Mouse (Mus musculus): ENCODE measurements around the gene Tprkb.

DNA sequence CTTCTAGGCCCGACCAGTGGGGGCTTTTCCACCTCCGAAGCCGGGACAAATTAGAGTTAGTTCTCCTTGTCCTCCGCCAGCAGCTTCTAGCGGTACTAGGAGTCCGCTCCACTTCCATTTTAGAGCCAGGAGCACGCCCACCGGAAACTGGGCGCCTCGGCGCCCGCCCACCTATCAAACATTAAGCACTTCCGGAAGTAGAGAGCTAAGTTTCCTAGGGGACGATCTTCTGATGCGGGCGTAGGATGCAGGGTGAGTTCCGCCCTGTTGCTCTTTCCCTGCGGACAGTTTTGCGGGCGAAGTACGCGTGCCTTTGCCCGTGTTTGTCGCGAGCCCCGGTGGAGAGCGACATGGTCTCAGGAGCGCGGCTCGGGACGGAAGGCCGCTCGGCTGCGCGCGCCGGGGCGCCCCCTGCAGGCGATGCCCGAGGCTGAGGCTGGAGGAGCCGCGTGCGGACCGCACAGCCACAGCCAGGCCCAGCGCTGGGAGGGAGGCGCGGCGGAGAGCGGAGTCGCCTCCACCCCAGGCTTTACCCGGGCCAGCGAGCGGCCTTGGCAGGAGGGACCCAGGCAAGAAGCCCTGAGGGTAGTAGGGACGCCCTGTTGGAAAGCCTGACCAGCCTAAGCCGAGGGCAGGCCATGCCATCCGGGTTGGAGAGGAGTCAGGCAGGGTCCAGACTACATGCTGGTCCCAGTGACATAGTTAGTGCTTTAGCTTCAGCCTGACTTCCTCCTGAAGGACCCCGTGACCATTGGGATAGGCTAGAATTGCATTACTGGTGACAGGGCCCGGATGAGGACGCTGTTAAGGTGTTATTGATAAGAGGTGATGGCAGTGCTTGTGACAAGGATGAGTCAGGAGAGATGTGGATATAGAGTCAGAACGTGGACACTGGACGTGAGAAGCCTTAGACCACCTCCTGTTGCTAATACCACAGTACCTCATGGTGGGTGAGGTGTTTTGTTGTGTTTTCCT is 4.2 kb downstream of the Tprkb start, which contains the start of gene Nat8f1:
- TF ChIP-seq CTCF (IDR thresholded peaks at IDR 0.05; ENCODE audit: extremely low read depth, insufficient read depth, low read length) (0 out of 2 replicates have a peak, but pooled peaks have one; percentile 12), POLR2A (IDR thresholded peaks at IDR 0.05; ENCODE audit: extremely low read depth, insufficient read depth, low read length) (peak; percentile 19; the same call in 1 of the 2 replicates)
